Mouse (Mus musculus) thymus, adult 2 months (tissue): Measurements from ENCODE around the gene Pacrg. TPM values are rescaled to one million over a fixed set of nuclear protein-coding genes. Genes with fewer than 3 reads are reported as not detected.

Experiments
- DNase-seq: peaks from one replicate; pipeline ENCODE4 v3.0.0; 2021
- H3K27ac ChIP-seq: fragments of 200-500 bp; 2 replicates; pipeline ENCODE4 v1.5.1; 2012; ENCODE audit warnings: low read length, control low read depth; ENCODE audit not compliant: control insufficient read depth, insufficient read depth
- H3K27me3 ChIP-seq: fragments of 200-500 bp; 2 replicates; pipeline ENCODE4 v1.6.1; 2012; ENCODE audit warnings: mild to moderate bottlenecking, low read length, moderate library complexity, mixed read lengths; ENCODE audit not compliant: control insufficient read depth, insufficient read depth
- H3K36me3 ChIP-seq: fragments of 200-500 bp; 2 replicates; pipeline ENCODE4 v1.6.1; 2012; ENCODE audit warnings: mild to moderate bottlenecking, low read length, moderate library complexity; ENCODE audit not compliant: control insufficient read depth, insufficient read depth
- H3K4me1 ChIP-seq: fragments of 200-500 bp; replicated peaks from 2 replicates; pipeline ENCODE4 v1.6.1; 2012; ENCODE audit warnings: low read length; ENCODE audit not compliant: control insufficient read depth, insufficient read depth
- H3K4me3 ChIP-seq: fragments of 200-500 bp; 2 replicates; pipeline ENCODE4 v1.5.1; 2012; ENCODE audit warnings: mild to moderate bottlenecking, low read length, control low read depth, moderate library complexity; ENCODE audit not compliant: control insufficient read depth, insufficient read depth
- CTCF ChIP-seq: fragments of 200-500 bp; IDR thresholded peaks from 2 replicates; pipeline ENCODE4 v1.5.1; 2012; ENCODE audit warnings: mild to moderate bottlenecking, control low read depth, low read length, moderate library complexity, borderline replicate concordance; ENCODE audit not compliant: control insufficient read depth, poor library complexity, insufficient read depth; ENCODE audit errors: extremely low read depth
- POLR2A ChIP-seq: fragments of 200-500 bp; IDR thresholded peaks from 2 replicates; pipeline ENCODE4 v1.6.1; 2012; ENCODE audit warnings: mild to moderate bottlenecking, low read length, control low read depth, moderate library complexity; ENCODE audit not compliant: control insufficient read depth, poor library complexity, insufficient read depth; ENCODE audit errors: extremely low read depth
- WGBS: fragments of 180-500 bp; shearing (Covaris S2); methylation state at CpG from one replicate; pipeline ENCODE4 v1.1.7; 2018; 5-methylcytosine and 5-hydroxymethylcytosine counted together
- polyA plus RNA-seq: library from polyadenylated mRNA; depleted of rRNA; stranded (reverse); fragments of >200 nt; gene quantifications from 2 replicates; pipeline ENCODE4 v1.2.3, GENCODE M21; 2012

The Pacrg gene
- polyA plus RNA-seq, 1 experiment, result 0.34 TPM

GRCm38 (mm10) chr17:10619881-10620280 is 220.2 kb downstream of the Pacrg start:
- TF ChIP-seq CTCF, result no peak
- no peak for TF ChIP-seq POLR2A
- no peak for DNase-seq
- WGBS, result 91% methylated on average over 3 of the region's 3 CpGs
- Histone ChIP-seq H3K27me3 (no peaks in the 10 kb centered on the region), H3K4me3 (no peak overlapping the region), H3K27ac (no peak overlapping the region), H3K36me3 (no peaks in the 10 kb centered on the region), H3K4me1 (no peaks in the 10 kb centered on the region)

- no peaks in the 10 kb centered on the region for H3K4me1 ChIP-seq
- no peak overlapping the region for H3K27ac ChIP-seq
- no peak for DNase-seq
- no peak for TF ChIP-seq CTCF
- TF ChIP-seq POLR2A, result no peak
- no peaks in the 10 kb centered on the region for H3K27me3 ChIP-seq
- no peak overlapping the region for H3K4me3 ChIP-seq
- no peaks in the 10 kb centered on the region for H3K36me3 ChIP-seq
- WGBS, result 82% methylated on average over 4 of the region's 4 CpGs
These were observed 222.5 kb downstream of the Pacrg start for GRCm38 (mm10) chr17:10617656-10618055.

GRCm38 (mm10) chr17:10615611-10616010 is 224.5 kb downstream of the Pacrg start:
- H3K36me3 ChIP-seq, result no peaks in the 10 kb centered on the region
- no peak overlapping the region for H3K4me3 ChIP-seq
- no peaks in the 10 kb centered on the region for H3K4me1 ChIP-seq
- H3K27me3 ChIP-seq, result no peaks in the 10 kb centered on the region
- 94% methylated on average over 7 of the region's 7 CpGs for WGBS
- TF ChIP-seq POLR2A (no peak), CTCF (no peak)
- no peak for DNase-seq
- H3K27ac ChIP-seq, result no peak overlapping the region

- Histone ChIP-seq H3K4me3 (no peak overlapping the region), H3K36me3 (no peaks in the 10 kb centered on the region), H3K4me1 (no peaks in the 10 kb centered on the region), H3K27me3 (no peaks in the 10 kb centered on the region), H3K27ac (no peak overlapping the region)
- TF ChIP-seq CTCF, result no peak
- TF ChIP-seq POLR2A, result no peak
- 91% methylated on average over 6 of the region's 6 CpGs for WGBS
- no peak for DNase-seq
These were observed 225.4 kb downstream of the Pacrg start for GRCm38 (mm10) chr17:10614696-10615095.

- DNase-seq, result no peak
- no peaks in the 10 kb centered on the region for H3K4me1 ChIP-seq
These were observed 228.5 kb downstream of the Pacrg start for GRCm38 (mm10) chr17:10611626-10612025.

GRCm38 (mm10) chr17:10608146-10608545 is 232.0 kb downstream of the Pacrg start:
- H3K4me1 ChIP-seq, result no peaks in the 10 kb centered on the region
- H3K27ac ChIP-seq, result no peak overlapping the region
- H3K27me3 ChIP-seq, result no peaks in the 10 kb centered on the region
- H3K4me3 ChIP-seq, result no peak overlapping the region
- DNase-seq, result no peak
- 85% methylated on average over 4 of the region's 4 CpGs for WGBS
- TF ChIP-seq CTCF (no peak), POLR2A (no peak)
- no peaks in the 10 kb centered on the region for H3K36me3 ChIP-seq

More at GRCm38 (mm10) chr17:10611626-10612025, 228.5 kb downstream of the Pacrg start:
- H3K4me3 ChIP-seq, result no peak overlapping the region
- H3K27me3 ChIP-seq, result no peaks in the 10 kb centered on the region
- no peak for TF ChIP-seq POLR2A
- TF ChIP-seq CTCF, result no peak
- 78% methylated on average over 3 of the region's 3 CpGs for WGBS
- no peak overlapping the region for H3K27ac ChIP-seq
- no peaks in the 10 kb centered on the region for H3K36me3 ChIP-seq

- Histone ChIP-seq H3K4me3 (no peak overlapping the region), H3K4me1 (no peaks in the 10 kb centered on the region), H3K27me3 (no peaks in the 10 kb centered on the region), H3K27ac (no peak overlapping the region), H3K36me3 (no peaks in the 10 kb centered on the region)
- WGBS, result 28% methylated on average over 3 of the region's 3 CpGs
- no peak for TF ChIP-seq CTCF
- no peak for TF ChIP-seq POLR2A
- DNase-seq, result no peak
These were observed 234.0 kb downstream of the Pacrg start for GRCm38 (mm10) chr17:10606090-10606489.

GRCm38 (mm10) chr17:10597741-10598140 is 242.4 kb downstream of the Pacrg start:
- H3K27ac ChIP-seq, result no peak overlapping the region
- TF ChIP-seq CTCF (no peak), POLR2A (no peak)
- no peaks in the 10 kb centered on the region for H3K36me3 ChIP-seq
- WGBS, result 98% methylated on average over 4 of the region's 4 CpGs
- no peaks in the 10 kb centered on the region for H3K4me1 ChIP-seq
- H3K27me3 ChIP-seq, result no peaks in the 10 kb centered on the region
- H3K4me3 ChIP-seq, result no peak overlapping the region
- DNase-seq, result no peak
